Mouse (Mus musculus): ENCODE results near the gene Hadha. TPM values are rescaled to one million over a fixed set of nuclear protein-coding genes. Genes with fewer than 3 reads are reported as not detected.

Hadha gene
- total and polyA plus RNA-seq, 3 experiments: 76.0 to 117 (median 83.0) TPM

- Histone ChIP-seq H3K27ac (ENCODE audit: insufficient read depth, low read depth) (no peak overlapping the region), H3K9ac (ENCODE audit: insufficient read depth, low read depth) (no peak overlapping the region), H3K36me3 (replicated peaks in 1 of 2; ENCODE audit: control insufficient read depth in 1 of 2, insufficient read depth in 1 of 2, low read length in 1 of 2) (peaks cover 56 to 82% of the 10 kb centered on the region in 2 experiments), H3K79me2 (replicated peaks; ENCODE audit: control insufficient read depth, extremely low read depth, insufficient read depth, poor library complexity, severe bottlenecking) (no peaks in the 10 kb centered on the region), H3K9me3 (replicated peaks; ENCODE audit: low read length) (no peaks in the 10 kb centered on the region), H3K27me3 (replicated peaks) (no peaks in the 10 kb centered on the region), H3K4me3 (replicated peaks in 1 of 3; ENCODE audit: low read depth in 2 of 3, low read length in 2 of 3, poor library complexity in 1 of 3) (no peak overlapping the region), H3K4me2 (ENCODE audit: insufficient read depth, low read depth, poor library complexity, severe bottlenecking) (no peak overlapping the region), H3K4me1 (ENCODE audit: control insufficient read depth in 1 of 2, insufficient read depth in 2 of 2) (no peaks in the 10 kb centered on the region)
- dilution Hi-C loops (cut with MboI; ENCODE audit: extremely low pct_ligation_motif_present, extremely low pct_unique_long_range_greater_than_20kb, low sequenced_read_pairs) (no loop called here), in situ Hi-C loops (cut with MboI; ENCODE audit: low pct_ligation_motif_present, low pct_unique_long_range_greater_than_20kb, low sequenced_read_pairs) (no loop called here)
- DNase-seq (ENCODE audit: extremely low read depth): no peak
- TF ChIP-seq HCFC1 (IDR thresholded peaks at IDR 0.05; ENCODE audit: low read depth, low read length) (no peak), MXI1 (IDR thresholded peaks at IDR 0.05; ENCODE audit: low read depth, low read length) (no peak), TBP (conservative IDR thresholded peaks at IDR 0.05; ENCODE audit: low read depth, low read length) (no peak), CHD2 (IDR thresholded peaks at IDR 0.05; ENCODE audit: low read length) (no peak), ETS1 (conservative IDR thresholded peaks at IDR 0.05; ENCODE audit: low read depth, low read length) (no peak), MAX (IDR thresholded peaks at IDR 0.05; ENCODE audit: low read length) (no peak), ZC3H11A (IDR thresholded peaks at IDR 0.05; ENCODE audit: low read depth, low read length) (no peak), BHLHE40 (IDR thresholded peaks at IDR 0.05; ENCODE audit: low read depth, low read length) (no peak), ZNF384 (IDR thresholded peaks at IDR 0.05; ENCODE audit: low read depth, low read length) (no peak), MAFK (IDR thresholded peaks at IDR 0.05; ENCODE audit: insufficient replicate concordance, low read length) (no peak), EP300 (IDR thresholded peaks at IDR 0.05; ENCODE audit: low read length) (no peak), ZMIZ1 (IDR thresholded peaks at IDR 0.05; ENCODE audit: low read depth, low read length) (no peak), NELFE (IDR thresholded peaks at IDR 0.05; ENCODE audit: low read depth, low read length) (no peak), RAD21 (IDR thresholded peaks at IDR 0.05; ENCODE audit: low read depth, low read length) (no peak), MAZ (IDR thresholded peaks at IDR 0.05; ENCODE audit: low read depth, low read length) (no peak), CHD1 (IDR thresholded peaks at IDR 0.05; ENCODE audit: low read depth, low read length) (no peak), USF2 (conservative IDR thresholded peaks at IDR 0.05; ENCODE audit: low read depth, low read length) (no peak), PAX5 (IDR thresholded peaks at IDR 0.05; ENCODE audit: low read length) (no peak), RCOR1 (conservative IDR thresholded peaks at IDR 0.05; ENCODE audit: low read depth, low read length) (no peak), TCF12 (IDR thresholded peaks at IDR 0.05; ENCODE audit: low read depth, low read length) (no peak)
Measured at GRCm38 (mm10) chr5:30175811-30176210, 20.8 kb upstream of the Hadha start.

GRCm38 (mm10) chr5:30172931-30173692 lies 18.1 kb upstream of the Hadha start:
- Histone ChIP-seq H3K27me3 (replicated peaks) (no peaks in the 10 kb centered on the region), H3K4me1 (ENCODE audit: control insufficient read depth in 1 of 2, insufficient read depth in 2 of 2) (no peaks in the 10 kb centered on the region), H3K36me3 (replicated peaks in 1 of 2; ENCODE audit: control insufficient read depth in 1 of 2, insufficient read depth in 1 of 2, low read length in 1 of 2) (peaks cover 54 to 85% of the 10 kb centered on the region in 2 experiments), H3K9me3 (replicated peaks; ENCODE audit: low read length) (no peaks in the 10 kb centered on the region), H3K4me3 (replicated peaks in 1 of 3; ENCODE audit: low read depth in 2 of 3, low read length in 2 of 3, poor library complexity in 1 of 3) (no peak overlapping the region), H3K27ac (ENCODE audit: insufficient read depth, low read depth) (no peak overlapping the region), H3K4me2 (ENCODE audit: insufficient read depth, low read depth, poor library complexity, severe bottlenecking) (no peak overlapping the region), H3K79me2 (replicated peaks; ENCODE audit: control insufficient read depth, extremely low read depth, insufficient read depth, poor library complexity, severe bottlenecking) (no peaks in the 10 kb centered on the region), H3K9ac (ENCODE audit: insufficient read depth, low read depth) (no peak overlapping the region)
- dilution Hi-C loops (cut with MboI; ENCODE audit: extremely low pct_ligation_motif_present, extremely low pct_unique_long_range_greater_than_20kb, low sequenced_read_pairs) (no loop called here), in situ Hi-C loops (cut with MboI; ENCODE audit: low pct_ligation_motif_present, low pct_unique_long_range_greater_than_20kb, low sequenced_read_pairs) (no loop called here)
- no peak for TF ChIP-seq SIN3A (IDR thresholded peaks at IDR 0.05; ENCODE audit: low read length)
- no peak for TF ChIP-seq HCFC1 (IDR thresholded peaks at IDR 0.05; ENCODE audit: low read depth, low read length)
- no peak for TF ChIP-seq ZKSCAN1 (IDR thresholded peaks at IDR 0.05; ENCODE audit: borderline replicate concordance, low read depth, low read length)
- TF ChIP-seq ZMIZ1 (IDR thresholded peaks at IDR 0.05; ENCODE audit: low read depth, low read length): no peak
- no peak for TF ChIP-seq USF2 (conservative IDR thresholded peaks at IDR 0.05; ENCODE audit: low read depth, low read length)
- no peak for TF ChIP-seq SMC3 (IDR thresholded peaks at IDR 0.05; ENCODE audit: low read depth, low read length)
- TF ChIP-seq POLR2AphosphoS2 (IDR thresholded peaks at IDR 0.05; ENCODE audit: low read depth, low read length): no peak
- no peak for TF ChIP-seq GABPA (IDR thresholded peaks at IDR 0.05; ENCODE audit: insufficient replicate concordance, low read depth, low read length)
- no peak for DNase-seq (ENCODE audit: extremely low read depth)

All from CH12.LX (cell line).